In the genomic region with DNA sequence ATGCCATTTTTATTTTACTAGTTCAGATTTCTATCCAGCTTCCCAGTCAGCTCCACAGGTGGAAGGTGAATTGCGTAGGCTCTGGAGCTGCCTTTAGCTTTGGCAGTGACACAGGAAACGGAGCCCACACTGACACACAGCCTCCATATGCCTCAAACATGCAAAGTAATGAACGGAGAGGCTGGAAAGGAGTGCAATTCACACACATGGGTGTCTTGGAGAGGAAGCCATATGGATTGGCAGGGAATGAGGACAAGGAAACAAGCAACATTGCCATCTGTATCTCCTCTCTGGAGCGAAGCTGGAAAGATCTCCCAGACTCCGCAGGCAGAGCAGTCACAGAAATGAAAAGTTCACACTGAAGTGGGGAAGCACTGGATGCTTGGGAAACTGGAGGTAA, we compare ENCODE assay signal across 15 mouse cellular contexts.
DNase-seq lines count a peak whose midpoint lies in the region; ATAC-seq and TF ChIP-seq lines count a peak whose summit lies in the region.
"Had no signal": no experiment of that assay in that cellular context is flagged by ENCODE, and none has a peak within 500 bp of the region (broad histone marks: within the 10 kb centered on the region; RNA-seq: fewer than 3 reads in every experiment).

No protein-coding gene starts in this region.

- H3K4me3 ChIP-seq in forebrain, postnatal 0 days (ENCODE audit: low read depth, low read length) = no peak overlapping the region
- no peak overlapping the region for H3K4me3 ChIP-seq in gastrocnemius, adult 2 months
- H3K4me3 ChIP-seq: hindbrain, embryonic 12.5 days; midbrain, embryonic 13.5 days; neural tube, embryonic 12.5 days had no signal

- no peaks in the 10 kb centered on the region for H3K27me3 ChIP-seq in forebrain, postnatal 0 days (ENCODE audit: insufficient read depth, low read length)
- H3K27me3 ChIP-seq: hindbrain, embryonic 12.5 days; midbrain, embryonic 13.5 days; neural tube, embryonic 12.5 days had no signal

- intact Hi-C loops in gastrocnemius, adult 2 months (cut with DNase I) = no loop called here

- DNase-seq in cerebellum, postnatal 25 days = peak; percentile 49 to 62
- no peak for DNase-seq in cerebellum, adult 9-11 months
- peak; percentile 80 for DNase-seq in forebrain, postnatal 0 days
- peak; percentile 19 to 33 for DNase-seq in layer of hippocampus, postnatal 10 days (ENCODE audit: low spot score in 2 of 2)
- DNase-seq in right cerebral cortex, adult 18-20 months = peak; percentile 82
- no peak for DNase-seq in kidney, postnatal 14 days
- no peak for DNase-seq in retina, embryonic 14.5 days (ENCODE audit: low spot score)
- no peak for DNase-seq in gastrocnemius, adult 2 months
- DNase-seq: kidney, adult 9 months; liver; thymus, postnatal 14 days had no signal

- no peaks in the 10 kb centered on the region for H3K9me3 ChIP-seq in forebrain, postnatal 0 days (ENCODE audit: low read length)
- H3K9me3 ChIP-seq: hindbrain, embryonic 12.5 days; midbrain, embryonic 13.5 days; neural tube, embryonic 12.5 days had no signal

- ATAC-seq in forebrain, postnatal 0 days = peak; percentile 98
- ATAC-seq: lung, postnatal 0 days; midbrain, embryonic 13.5 days had no signal

- 65% methylated on average over 5 of the region's 5 CpGs for WGBS in forebrain, postnatal 0 days

- H3K9ac ChIP-seq in forebrain, postnatal 0 days = no peak overlapping the region
- H3K9ac ChIP-seq: hindbrain, embryonic 12.5 days; midbrain, embryonic 13.5 days; neural tube, embryonic 12.5 days had no signal

- TF ChIP-seq CTCF in forebrain, postnatal 0 days (IDR thresholded peaks at IDR 0.05; ENCODE audit: low read depth) = no peak
- no peak for TF ChIP-seq CTCF in gastrocnemius, adult 2 months (IDR thresholded peaks at IDR 0.05)

- no peak overlapping the region for H3K27ac ChIP-seq in forebrain, postnatal 0 days (ENCODE audit: low read depth, low read length)
- H3K27ac ChIP-seq in gastrocnemius, adult 2 months = no peak overlapping the region
- H3K27ac ChIP-seq: hindbrain, embryonic 12.5 days; midbrain, embryonic 13.5 days; neural tube, embryonic 12.5 days had no signal

- H3K36me3 ChIP-seq in forebrain, postnatal 0 days (ENCODE audit: insufficient read depth) = no peaks in the 10 kb centered on the region
- H3K36me3 ChIP-seq: hindbrain, embryonic 12.5 days; midbrain, embryonic 13.5 days; neural tube, embryonic 12.5 days had no signal

- no peaks in the 10 kb centered on the region for H3K4me1 ChIP-seq in forebrain, postnatal 0 days (ENCODE audit: insufficient read depth)
- H3K4me1 ChIP-seq: hindbrain, embryonic 12.5 days; midbrain, embryonic 13.5 days; neural tube, embryonic 12.5 days had no signal

- H3K4me2 ChIP-seq in forebrain, postnatal 0 days (ENCODE audit: low read depth) = no peak overlapping the region
- H3K4me2 ChIP-seq: hindbrain, embryonic 12.5 days; midbrain, embryonic 13.5 days; neural tube, embryonic 12.5 days had no signal

Comparison
In these comparisons a context has a peak if more than half of its experiments do, and no peak if none do; other contexts are left out.
1. DNase-seq: peak in cerebellum, postnatal 25 days (2 of 2), forebrain, postnatal 0 days (single experiment), layer of hippocampus, postnatal 10 days (2 of 2) and right cerebral cortex, adult 18-20 months (single experiment); none in cerebellum, adult 9-11 months (single experiment), kidney, postnatal 14 days (single experiment), retina, embryonic 14.5 days (single experiment) and gastrocnemius, adult 2 months (single experiment).